Mouse (Mus musculus) lung, embryonic 15.5 days (tissue): ENCODE measurements around the gene Gm17571. TPM values are rescaled to one million over a fixed set of nuclear protein-coding genes. Genes with fewer than 3 reads are reported as not detected.
A peak's percentile ranks its signal among the peaks of the same experiment; 100 is the strongest.

ENCODE experiments used
- ATAC-seq: fragments of 200-750 bp; cut with Nextera tagmentation; 2 replicates; pipeline ENCODE4 v1.8.0; 2017; ENCODE audit warnings: moderate number of reproducible peaks, borderline replicate concordance; ENCODE audit not compliant: low FRiP score, low TSS enrichment; ENCODE audit errors: extremely low read depth
- H3K27ac ChIP-seq: fragments of 300-500 bp; sonication (generic); 2 replicates; pipeline ENCODE4 v1.5.1; 2015; ENCODE audit warnings: moderate library complexity, mild to moderate bottlenecking, inconsistent platforms
- H3K27me3 ChIP-seq: fragments of 300-500 bp; sonication (generic); 2 replicates; pipeline ENCODE4 v1.6.1; 2015; ENCODE audit warnings: inconsistent platforms
- H3K36me3 ChIP-seq: fragments of 300-500 bp; sonication (generic); 2 replicates; pipeline ENCODE4 v1.6.1; 2015; ENCODE audit warnings: inconsistent platforms
- H3K4me1 ChIP-seq: fragments of 300-500 bp; sonication (generic); 2 replicates; pipeline ENCODE4 v1.6.1; 2015; ENCODE audit warnings: inconsistent platforms
- H3K4me2 ChIP-seq: fragments of 300-500 bp; sonication (generic); 2 replicates; pipeline ENCODE4 v1.6.1; 2015; ENCODE audit warnings: inconsistent platforms, mild to moderate bottlenecking, moderate library complexity
- H3K4me3 ChIP-seq: fragments of 300-500 bp; sonication (generic); 2 replicates; pipeline ENCODE4 v1.5.1; 2015; ENCODE audit warnings: mild to moderate bottlenecking, inconsistent platforms
- H3K9ac ChIP-seq: fragments of 300-500 bp; sonication (generic); 2 replicates; pipeline ENCODE4 v1.6.1; 2015; ENCODE audit warnings: inconsistent platforms
- H3K9me3 ChIP-seq: fragments of 300-500 bp; sonication (generic); 2 replicates; pipeline ENCODE4 v1.6.1; 2016; ENCODE audit warnings: inconsistent platforms
- WGBS: fragments of 180-500 bp; shearing (Covaris S2); methylation state at CpG from one replicate; pipeline ENCODE4 v1.1.7; 2015; 5-methylcytosine and 5-hydroxymethylcytosine counted together
- polyA plus RNA-seq: library from polyadenylated mRNA; unstranded; fragments of >200 nt; fragmentation: Nextera tagmentation; extraction: Ambion mirVana; gene quantifications from 2 replicates; pipeline ENCODE4 v1.2.1, GENCODE M21; 2015

Gene Gm17571
- polyA plus RNA-seq, 1 experiment from 2014 or later, result not detected

GRCm38 (mm10) chr9:13448716-13449115 lies 2.2 kb upstream of the Gm17571 start:
- Histone ChIP-seq H3K36me3 (no peaks in the 10 kb centered on the region), H3K27ac (no peak overlapping the region), H3K4me3 (no peak overlapping the region), H3K27me3 (no peaks in the 10 kb centered on the region), H3K9me3 (no peaks in the 10 kb centered on the region), H3K4me2 (no peak overlapping the region), H3K9ac (no peak overlapping the region), H3K4me1 (peaks cover 24% of the 10 kb centered on the region)
- ATAC-seq, result no peak
- WGBS, result 80% methylated on average over 3 of the region's 3 CpGs

- H3K27ac ChIP-seq, result no peak overlapping the region
- WGBS, result 74% methylated on average over 1 of the region's 1 CpGs
- H3K9ac ChIP-seq, result no peak overlapping the region
- H3K9me3 ChIP-seq, result no peaks in the 10 kb centered on the region
- no peak for ATAC-seq
- H3K4me1 ChIP-seq, result peaks cover 29% of the 10 kb centered on the region
- no peak overlapping the region for H3K4me2 ChIP-seq
- H3K36me3 ChIP-seq, result no peaks in the 10 kb centered on the region
- H3K4me3 ChIP-seq, result no peak overlapping the region
- no peaks in the 10 kb centered on the region for H3K27me3 ChIP-seq
Observed at GRCm38 (mm10) chr9:13446236-13446635, 317 bp downstream of the Gm17571 start.

- Histone ChIP-seq H3K4me3 (no peak overlapping the region), H3K9ac (no peak overlapping the region)
- ATAC-seq, result no peak
Observed at GRCm38 (mm10) chr9:13443484-13444211, 2.9 kb downstream of the Gm17571 start.

GRCm38 (mm10) chr9:13442012-13442735 lies 4.4 kb downstream of the Gm17571 start:
- ATAC-seq, result no peak
- no peaks in the 10 kb centered on the region for H3K36me3 ChIP-seq
- peaks cover 14% of the 10 kb centered on the region; the same call in 1 of the 2 replicates for H3K4me1 ChIP-seq
- no peak overlapping the region for H3K9ac ChIP-seq
- no peak overlapping the region for H3K4me3 ChIP-seq
- 0 out of 2 replicates have a peak overlapping the region, but pooled peaks have one; percentile 4 for H3K27ac ChIP-seq
- no peak overlapping the region for H3K4me2 ChIP-seq
- no peaks in the 10 kb centered on the region for H3K9me3 ChIP-seq
- no peaks in the 10 kb centered on the region for H3K27me3 ChIP-seq
- 47% methylated on average over 13 of the region's 13 CpGs for WGBS

More at GRCm38 (mm10) chr9:13443484-13444211, 2.9 kb downstream of the Gm17571 start:
- Histone ChIP-seq H3K4me2 (no peak overlapping the region), H3K9me3 (no peaks in the 10 kb centered on the region), H3K36me3 (no peaks in the 10 kb centered on the region), H3K27ac (no peak overlapping the region), H3K27me3 (no peaks in the 10 kb centered on the region), H3K4me1 (peaks cover 21% of the 10 kb centered on the region; the same call in 1 of the 2 replicates)
- 65% methylated on average over 1 of the region's 1 CpGs for whole genome bisulfite sequencing

GRCm38 (mm10) chr9:13440911-13441310 lies 5.6 kb downstream of the Gm17571 start:
- no peak overlapping the region for H3K27ac ChIP-seq
- 52% methylated on average over 6 of the region's 6 CpGs for WGBS

GRCm38 (mm10) chr9:13433501-13434090 lies 13.0 kb downstream of the Gm17571 start:
- no peak overlapping the region for H3K4me3 ChIP-seq
- peaks cover 15% of the 10 kb centered on the region for H3K4me1 ChIP-seq
- 43% methylated on average over 6 of the region's 6 CpGs for WGBS
- H3K27me3 ChIP-seq, result no peaks in the 10 kb centered on the region
- H3K27ac ChIP-seq, result no peak overlapping the region
- no peak for ATAC-seq
- no peaks in the 10 kb centered on the region for H3K36me3 ChIP-seq
- no peak overlapping the region for H3K9ac ChIP-seq
- no peaks in the 10 kb centered on the region for H3K9me3 ChIP-seq
- no peak overlapping the region for H3K4me2 ChIP-seq

More at GRCm38 (mm10) chr9:13440911-13441310, 5.6 kb downstream of the Gm17571 start:
- no peaks in the 10 kb centered on the region for H3K27me3 ChIP-seq
- ATAC-seq, result no peak
- H3K4me2 ChIP-seq, result no peak overlapping the region
- H3K9me3 ChIP-seq, result no peaks in the 10 kb centered on the region
- H3K36me3 ChIP-seq, result no peaks in the 10 kb centered on the region
- peaks cover 5% of the 10 kb centered on the region; the same call in 1 of the 2 replicates for H3K4me1 ChIP-seq
- no peak overlapping the region for H3K4me3 ChIP-seq
- H3K9ac ChIP-seq, result no peak overlapping the region

- Histone ChIP-seq H3K9ac (no peak overlapping the region), H3K9me3 (no peaks in the 10 kb centered on the region), H3K4me2 (no peak overlapping the region), H3K36me3 (no peaks in the 10 kb centered on the region), H3K4me3 (no peak overlapping the region), H3K4me1 (peaks cover 25% of the 10 kb centered on the region), H3K27ac (no peak overlapping the region), H3K27me3 (no peaks in the 10 kb centered on the region)
- no peak for ATAC-seq
- WGBS, result 93% methylated on average over 3 of the region's 3 CpGs
Observed at GRCm38 (mm10) chr9:13431646-13432045, 14.9 kb downstream of the Gm17571 start.

GRCm38 (mm10) chr9:13430744-13431143 lies 15.8 kb downstream of the Gm17571 start:
- peaks cover 28% of the 10 kb centered on the region for H3K4me1 ChIP-seq
- H3K4me2 ChIP-seq, result no peak overlapping the region
- H3K9ac ChIP-seq, result no peak overlapping the region
- no peaks in the 10 kb centered on the region for H3K9me3 ChIP-seq
- no peaks in the 10 kb centered on the region for H3K27me3 ChIP-seq
- no peak overlapping the region; the same call in 1 of the 2 replicates for H3K27ac ChIP-seq
- no peaks in the 10 kb centered on the region for H3K36me3 ChIP-seq
- no peak for ATAC-seq
- no peak overlapping the region for H3K4me3 ChIP-seq

GRCm38 (mm10) chr9:13430302-13430701 lies 16.3 kb downstream of the Gm17571 start:
- Histone ChIP-seq H3K9ac (no peak overlapping the region), H3K4me1 (peaks cover 32% of the 10 kb centered on the region), H3K27me3 (no peaks in the 10 kb centered on the region), H3K4me3 (no peak overlapping the region), H3K36me3 (no peaks in the 10 kb centered on the region), H3K9me3 (no peaks in the 10 kb centered on the region), H3K27ac (no peak overlapping the region; the same call in 1 of the 2 replicates), H3K4me2 (no peak overlapping the region)
- no peak for ATAC-seq
- 50% methylated on average over 6 of the region's 6 CpGs for WGBS

GRCm38 (mm10) chr9:13429477-13430125 lies 17.0 kb downstream of the Gm17571 start:
- peaks cover 39% of the 10 kb centered on the region for H3K4me1 ChIP-seq
- ATAC-seq, result no peak
- H3K9ac ChIP-seq, result no peak overlapping the region
- H3K4me2 ChIP-seq, result no peak overlapping the region
- no peak overlapping the region for H3K4me3 ChIP-seq
- no peaks in the 10 kb centered on the region for H3K36me3 ChIP-seq
- H3K27ac ChIP-seq, result no peak overlapping the region
- H3K9me3 ChIP-seq, result no peaks in the 10 kb centered on the region
- H3K27me3 ChIP-seq, result no peaks in the 10 kb centered on the region
- 49% methylated on average over 2 of the region's 2 CpGs for WGBS

- Histone ChIP-seq H3K27me3 (no peaks in the 10 kb centered on the region), H3K36me3 (no peaks in the 10 kb centered on the region), H3K4me3 (no peak overlapping the region), H3K4me1 (peaks cover 40% of the 10 kb centered on the region), H3K9ac (no peak overlapping the region), H3K27ac (peak overlapping the region; percentile 81), H3K4me2 (peak overlapping the region; percentile 29), H3K9me3 (no peaks in the 10 kb centered on the region)
- WGBS, result 19% methylated on average over 7 of the region's 7 CpGs
- ATAC-seq, result peak; percentile 85
Observed at GRCm38 (mm10) chr9:13425031-13425940, 21.3 kb downstream of the Gm17571 start.
